Mouse (Mus musculus) kidney, embryonic 16.5 days (tissue): ENCODE data around the gene Ttll3. TPM values are rescaled to one million over a fixed set of nuclear protein-coding genes. Genes with fewer than 3 reads are reported as not detected.
A peak's percentile ranks its signal among the peaks of the same experiment; 100 is the strongest.

Source experiments
- ATAC-seq: fragments of 200-750 bp; cut with Nextera tagmentation; 2 replicates; pipeline ENCODE4 v1.8.0; 2017; ENCODE audit warnings: moderate TSS enrichment; ENCODE audit not compliant: low FRiP score, low TSS enrichment
- H3K27ac ChIP-seq: fragments of 300-500 bp; sonication (generic); 2 replicates; pipeline ENCODE4 v1.5.1; 2014; ENCODE audit warnings: low read length
- H3K27me3 ChIP-seq: fragments of 300-500 bp; sonication (generic); 2 replicates; pipeline ENCODE4 v1.6.1; 2014; ENCODE audit warnings: low read length, control low read depth, mixed read lengths; ENCODE audit not compliant: insufficient read depth
- H3K36me3 ChIP-seq: fragments of 300-500 bp; sonication (generic); 2 replicates; pipeline ENCODE4 v1.6.1; 2014; ENCODE audit warnings: low read length, control low read depth, mixed read lengths; ENCODE audit not compliant: insufficient read depth
- H3K4me1 ChIP-seq: fragments of 300-500 bp; sonication (generic); 2 replicates; pipeline ENCODE4 v1.6.1; 2014; ENCODE audit warnings: low read length, control low read depth, mixed read lengths; ENCODE audit not compliant: insufficient read depth
- H3K4me2 ChIP-seq: fragments of 300-500 bp; sonication (generic); replicated peaks from 2 replicates; pipeline ENCODE4 v1.6.1; 2014; ENCODE audit warnings: low read depth, low read length
- H3K4me3 ChIP-seq: fragments of 300-500 bp; sonication (generic); 2 replicates; pipeline ENCODE4 v1.5.1; 2014; ENCODE audit warnings: mild to moderate bottlenecking, low read length
- H3K9ac ChIP-seq: fragments of 300-500 bp; sonication (generic); replicated peaks from 2 replicates; pipeline ENCODE4 v1.6.1; 2014; ENCODE audit warnings: low read length
- H3K9me3 ChIP-seq: fragments of 300-500 bp; sonication (generic); 2 replicates; pipeline ENCODE4 v1.6.1; 2016; ENCODE audit warnings: low read length, control low read depth
- WGBS: fragments of 180-500 bp; shearing (Covaris S2); extraction: QIAGEN DNeasy Blood & Tissue Kit; methylation state at CpG from one replicate; pipeline ENCODE4 v1.1.7; 2014; 5-methylcytosine and 5-hydroxymethylcytosine counted together
- polyA plus RNA-seq: library from polyadenylated mRNA; unstranded; fragments of >200 nt; fragmentation: Nextera tagmentation; extraction: Ambion mirVana; gene quantifications from 2 replicates; pipeline ENCODE4 v1.2.1, GENCODE M21; 2015

Ttll3 gene
- polyA plus RNA-seq, 1 experiment from 2014 or later: 3.4 TPM

GRCm38 (mm10) chr6:113442087-113442441 lies 53.0 kb downstream of the Ttll3 start:
- Histone ChIP-seq H3K27ac (peak overlapping the region; percentile 69), H3K4me3 (peak overlapping the region; percentile 93), H3K4me1 (peaks cover 19% of the 10 kb centered on the region), H3K4me2 (peak overlapping the region; percentile 84), H3K9me3 (no peaks in the 10 kb centered on the region), H3K27me3 (no peaks in the 10 kb centered on the region), H3K9ac (peak overlapping the region; percentile 96), H3K36me3 (peaks cover 4% of the 10 kb centered on the region)
- no peak for ATAC-seq
- 38% methylated on average over 9 of the region's 9 CpGs for WGBS

GRCm38 (mm10) chr6:113442442-113443090 lies 53.5 kb downstream of the Ttll3 start, which contains the start of gene Jagn1:
TSS of gene Jagn1 (plus strand) at chr6:113442569.
- peak; percentile 90 for ATAC-seq
- peak within 1 kb of the TSS; percentile 93 for H3K4me3 ChIP-seq
- peak within 1 kb of the TSS; percentile 84 for H3K4me2 ChIP-seq
- no peaks in the 10 kb centered on the region for H3K9me3 ChIP-seq
- H3K4me1 ChIP-seq: peaks cover 19% of the 10 kb centered on the region
- H3K9ac ChIP-seq: peak within 1 kb of the TSS; percentile 96
- H3K27me3 ChIP-seq: no peaks in the 10 kb centered on the region
- peak within 1 kb of the TSS; percentile 70 for H3K27ac ChIP-seq
- under 1% methylated on average over 45 of the region's 45 CpGs for WGBS
- H3K36me3 ChIP-seq: peaks cover 9% of the 10 kb centered on the region

- Histone ChIP-seq H3K27ac (peak overlapping the region; percentile 70), H3K9ac (peak overlapping the region; percentile 96)
Observed at GRCm38 (mm10) chr6:113443091-113443490, 54.0 kb downstream of the Ttll3 start.

GRCm38 (mm10) chr6:113444207-113444965 lies 55.3 kb downstream of the Ttll3 start:
- Histone ChIP-seq H3K4me1 (peaks cover 19% of the 10 kb centered on the region), H3K4me3 (no peak overlapping the region), H3K36me3 (peaks cover 25% of the 10 kb centered on the region), H3K9me3 (no peaks in the 10 kb centered on the region), H3K27me3 (no peaks in the 10 kb centered on the region), H3K27ac (peak overlapping the region; percentile 51), H3K4me2 (peak overlapping the region; percentile 16; the same call in 1 of the 2 replicates), H3K9ac (no peak overlapping the region)
- WGBS: 69% methylated on average over 6 of the region's 8 CpGs
- ATAC-seq: peak; percentile 50

More at GRCm38 (mm10) chr6:113443091-113443490, 54.0 kb downstream of the Ttll3 start:
- Histone ChIP-seq H3K9me3 (no peaks in the 10 kb centered on the region), H3K4me3 (peak overlapping the region; percentile 93), H3K4me1 (peaks cover 19% of the 10 kb centered on the region), H3K36me3 (peaks cover 14% of the 10 kb centered on the region), H3K4me2 (peak overlapping the region; percentile 84), H3K27me3 (no peaks in the 10 kb centered on the region)
- ATAC-seq: no peak
- WGBS: 45% methylated on average over 12 of the region's 12 CpGs

- Histone ChIP-seq H3K4me2 (no peak overlapping the region), H3K4me1 (peaks cover 24% of the 10 kb centered on the region)
- WGBS: 98% methylated on average over 4 of the region's 4 CpGs
Observed at GRCm38 (mm10) chr6:113447639-113448038, 58.6 kb downstream of the Ttll3 start.

GRCm38 (mm10) chr6:113451839-113452238 lies 62.8 kb downstream of the Ttll3 start:
- ATAC-seq: no peak
- no peak overlapping the region for H3K27ac ChIP-seq
- 71% methylated on average over 2 of the region's 2 CpGs for WGBS

More at GRCm38 (mm10) chr6:113447639-113448038, 58.6 kb downstream of the Ttll3 start:
- H3K27me3 ChIP-seq: no peaks in the 10 kb centered on the region
- no peak for ATAC-seq
- no peak overlapping the region for H3K9ac ChIP-seq
- H3K9me3 ChIP-seq: no peaks in the 10 kb centered on the region
- no peak overlapping the region for H3K4me3 ChIP-seq
- peaks cover 25% of the 10 kb centered on the region for H3K36me3 ChIP-seq
- H3K27ac ChIP-seq: no peak overlapping the region

GRCm38 (mm10) chr6:113455007-113455406 lies 65.9 kb downstream of the Ttll3 start:
- Histone ChIP-seq H3K27me3 (no peaks in the 10 kb centered on the region), H3K9me3 (no peaks in the 10 kb centered on the region), H3K9ac (no peak overlapping the region), H3K4me3 (no peak overlapping the region), H3K4me2 (no peak overlapping the region), H3K36me3 (no peaks in the 10 kb centered on the region), H3K4me1 (peaks cover 9% of the 10 kb centered on the region), H3K27ac (no peak overlapping the region)
- WGBS: 65% methylated on average over 5 of the region's 5 CpGs
- no peak for ATAC-seq

More at GRCm38 (mm10) chr6:113451839-113452238, 62.8 kb downstream of the Ttll3 start:
- Histone ChIP-seq H3K9ac (0 out of 2 replicates have a peak overlapping the region, but pooled peaks have one; percentile 9), H3K4me1 (peaks cover 5% of the 10 kb centered on the region; the same call in 1 of the 2 replicates), H3K4me2 (no peak overlapping the region), H3K36me3 (peaks cover 23% of the 10 kb centered on the region), H3K27me3 (no peaks in the 10 kb centered on the region), H3K9me3 (no peaks in the 10 kb centered on the region), H3K4me3 (no peak overlapping the region)

GRCm38 (mm10) chr6:113457952-113458534 lies 69.0 kb downstream of the Ttll3 start, which contains the start of gene Il17re:
TSS of gene Il17re (plus strand) at chr6:113458484.
- WGBS: 56% methylated on average over 10 of the region's 10 CpGs
- Histone ChIP-seq H3K4me1 (peaks cover 3% of the 10 kb centered on the region; the same call in 1 of the 2 replicates), H3K4me2 (peak within 1 kb of the TSS; percentile 28; the same call in 1 of the 2 replicates), H3K27ac (0 out of 2 replicates have a peak within 1 kb of the TSS, but pooled peaks have one; percentile 35), H3K36me3 (no peaks in the 10 kb centered on the region), H3K27me3 (no peaks in the 10 kb centered on the region), H3K9me3 (no peaks in the 10 kb centered on the region), H3K4me3 (no peak within 1 kb of the TSS), H3K9ac (peak within 1 kb of the TSS; percentile 1; the same call in 1 of the 2 replicates)
- no peak for ATAC-seq

GRCm38 (mm10) chr6:113458635-113459034 lies 69.6 kb downstream of the Ttll3 start:
- Histone ChIP-seq H3K9ac (no peak overlapping the region; the same call in 1 of the 2 replicates), H3K27ac (0 out of 2 replicates have a peak overlapping the region, but pooled peaks have one; percentile 35)
- 54% methylated on average over 10 of the region's 10 CpGs for WGBS

More at GRCm38 (mm10) chr6:113458635-113459034, 69.6 kb downstream of the Ttll3 start:
- no peaks in the 10 kb centered on the region for H3K27me3 ChIP-seq
- no peaks in the 10 kb centered on the region for H3K36me3 ChIP-seq
- no peak overlapping the region for H3K4me3 ChIP-seq
- ATAC-seq: peak; percentile 82
- H3K9me3 ChIP-seq: no peaks in the 10 kb centered on the region
- peaks cover 3% of the 10 kb centered on the region; the same call in 1 of the 2 replicates for H3K4me1 ChIP-seq
- H3K4me2 ChIP-seq: peak overlapping the region; percentile 28; the same call in 1 of the 2 replicates
